Mouse (Mus musculus): Measurements from ENCODE around the gene Nab2. TPM values are rescaled to one million over a fixed set of nuclear protein-coding genes. Genes with fewer than 3 reads are reported as not detected.
A peak's percentile ranks its signal among the peaks of the same experiment; 100 is the strongest.

Nab2 gene
- 4.8 and 5.6 TPM in 2 replicates for total RNA-seq (2014; rRNA removed)
- polyA plus RNA-seq (2015; fragmentation: Nextera tagmentation; extraction: Ambion mirVana): 1.4 and 1.6 TPM in 2 replicates

- DNase-seq (ENCODE audit: low spot score): no peak
- H3K27me3 ChIP-seq (ENCODE audit: insufficient read depth, low read length): peaks cover 31% of the 10 kb centered on the region
- peak; percentile 20; the same call in 1 of the 2 replicates for ATAC-seq (ENCODE audit: low FRiP score)
Measured at GRCm38 (mm10) chr10:127668093-127669050, at the start of gene Nab2. Nab2 (minus strand) TSS chr10:127668568.

GRCm38 (mm10) chr10:127712736-127713135 is 44.4 kb upstream of the Nab2 start:
- no peak for ATAC-seq (ENCODE audit: low FRiP score)
- no peak for TF ChIP-seq CTCF (IDR thresholded peaks at IDR 0.05)
- WGBS: 91% methylated on average over 6 of the region's 6 CpGs

More at GRCm38 (mm10) chr10:127668093-127669050, at the start of gene Nab2:
- no peaks in the 10 kb centered on the region for H3K36me3 ChIP-seq (ENCODE audit: insufficient read depth, low read length)
- H3K4me3 ChIP-seq (ENCODE audit: low read depth, low read length): peak within 1 kb of the TSS; percentile 35
- no peaks in the 10 kb centered on the region for H3K9me3 ChIP-seq (ENCODE audit: low read length)
- H3K27ac ChIP-seq (ENCODE audit: low read depth, low read length): peak within 1 kb of the TSS; percentile 62; the same call in 1 of the 2 replicates
- peak within 1 kb of the TSS; percentile 95 for H3K4me2 ChIP-seq (ENCODE audit: low read depth, low read length, poor library complexity, severe bottlenecking)
- TF ChIP-seq CTCF (IDR thresholded peaks at IDR 0.05): peak; percentile 23
- peaks cover 8% of the 10 kb centered on the region; the same call in 1 of the 2 replicates for H3K4me1 ChIP-seq (ENCODE audit: insufficient read depth, low read length)
- 4% methylated on average over 37 of the region's 40 CpGs for WGBS
- peak within 1 kb of the TSS; percentile 30 for H3K9ac ChIP-seq (replicated peaks; ENCODE audit: low read length, poor library complexity, severe bottlenecking)

GRCm38 (mm10) chr10:127710331-127710730 is 42.0 kb upstream of the Nab2 start:
- no peak for TF ChIP-seq CTCF (IDR thresholded peaks at IDR 0.05)
- H3K27me3 ChIP-seq (ENCODE audit: insufficient read depth, low read length): no peaks in the 10 kb centered on the region
- H3K4me1 ChIP-seq (ENCODE audit: insufficient read depth, low read length): no peaks in the 10 kb centered on the region
- no peak for DNase-seq (ENCODE audit: low spot score)
- no peaks in the 10 kb centered on the region for H3K9me3 ChIP-seq (ENCODE audit: low read length)
- ATAC-seq (ENCODE audit: low FRiP score): no peak
- no peak overlapping the region for H3K27ac ChIP-seq (ENCODE audit: low read depth, low read length)
- H3K4me2 ChIP-seq (ENCODE audit: low read depth, low read length, poor library complexity, severe bottlenecking): no peak overlapping the region
- 89% methylated on average over 13 of the region's 13 CpGs for WGBS
- H3K9ac ChIP-seq (replicated peaks; ENCODE audit: low read length, poor library complexity, severe bottlenecking): no peak overlapping the region
- H3K36me3 ChIP-seq (ENCODE audit: insufficient read depth, low read length): no peaks in the 10 kb centered on the region
- no peak overlapping the region for H3K4me3 ChIP-seq (ENCODE audit: low read depth, low read length)

More at GRCm38 (mm10) chr10:127712736-127713135, 44.4 kb upstream of the Nab2 start:
- Histone ChIP-seq H3K36me3 (ENCODE audit: insufficient read depth, low read length) (no peaks in the 10 kb centered on the region), H3K27me3 (ENCODE audit: insufficient read depth, low read length) (no peaks in the 10 kb centered on the region), H3K9me3 (ENCODE audit: low read length) (no peaks in the 10 kb centered on the region), H3K4me1 (ENCODE audit: insufficient read depth, low read length) (no peaks in the 10 kb centered on the region), H3K4me3 (ENCODE audit: low read depth, low read length) (no peak overlapping the region), H3K9ac (replicated peaks; ENCODE audit: low read length, poor library complexity, severe bottlenecking) (no peak overlapping the region), H3K4me2 (ENCODE audit: low read depth, low read length, poor library complexity, severe bottlenecking) (no peak overlapping the region), H3K27ac (ENCODE audit: low read depth, low read length) (no peak overlapping the region)
- DNase-seq (ENCODE audit: low spot score): no peak

GRCm38 (mm10) chr10:127708850-127709370 is 40.5 kb upstream of the Nab2 start:
- Histone ChIP-seq H3K9me3 (ENCODE audit: low read length) (no peaks in the 10 kb centered on the region), H3K27ac (ENCODE audit: low read depth, low read length) (no peak overlapping the region), H3K9ac (replicated peaks; ENCODE audit: low read length, poor library complexity, severe bottlenecking) (no peak overlapping the region), H3K4me3 (ENCODE audit: low read depth, low read length) (no peak overlapping the region), H3K27me3 (ENCODE audit: insufficient read depth, low read length) (no peaks in the 10 kb centered on the region), H3K36me3 (ENCODE audit: insufficient read depth, low read length) (no peaks in the 10 kb centered on the region), H3K4me1 (ENCODE audit: insufficient read depth, low read length) (no peaks in the 10 kb centered on the region), H3K4me2 (ENCODE audit: low read depth, low read length, poor library complexity, severe bottlenecking) (no peak overlapping the region)
- ATAC-seq (ENCODE audit: low FRiP score) (no peak), DNase-seq (ENCODE audit: low spot score) (no peak)
- no peak for TF ChIP-seq CTCF (IDR thresholded peaks at IDR 0.05)
- WGBS: 75% methylated on average over 3 of the region's 3 CpGs

GRCm38 (mm10) chr10:127707721-127708120 is 39.4 kb upstream of the Nab2 start:
- no peak overlapping the region for H3K9ac ChIP-seq (replicated peaks; ENCODE audit: low read length, poor library complexity, severe bottlenecking)
- WGBS: 85% methylated on average over 7 of the region's 7 CpGs

GRCm38 (mm10) chr10:127705783-127706182 is 37.4 kb upstream of the Nab2 start:
- DNase-seq (ENCODE audit: low spot score): no peak
- WGBS: 92% methylated on average over 4 of the region's 4 CpGs
- Histone ChIP-seq H3K4me1 (ENCODE audit: insufficient read depth, low read length) (no peaks in the 10 kb centered on the region), H3K9me3 (ENCODE audit: low read length) (no peaks in the 10 kb centered on the region), H3K4me2 (ENCODE audit: low read depth, low read length, poor library complexity, severe bottlenecking) (no peak overlapping the region), H3K36me3 (ENCODE audit: insufficient read depth, low read length) (no peaks in the 10 kb centered on the region), H3K27me3 (ENCODE audit: insufficient read depth, low read length) (no peaks in the 10 kb centered on the region), H3K4me3 (ENCODE audit: low read depth, low read length) (no peak overlapping the region), H3K9ac (replicated peaks; ENCODE audit: low read length, poor library complexity, severe bottlenecking) (no peak overlapping the region), H3K27ac (ENCODE audit: low read depth, low read length) (no peak overlapping the region)
- no peak for ATAC-seq (ENCODE audit: low FRiP score)
- TF ChIP-seq CTCF (IDR thresholded peaks at IDR 0.05): no peak

More at GRCm38 (mm10) chr10:127707721-127708120, 39.4 kb upstream of the Nab2 start:
- Histone ChIP-seq H3K4me3 (ENCODE audit: low read depth, low read length) (no peak overlapping the region), H3K36me3 (ENCODE audit: insufficient read depth, low read length) (no peaks in the 10 kb centered on the region), H3K27me3 (ENCODE audit: insufficient read depth, low read length) (no peaks in the 10 kb centered on the region), H3K27ac (ENCODE audit: low read depth, low read length) (no peak overlapping the region), H3K4me1 (ENCODE audit: insufficient read depth, low read length) (no peaks in the 10 kb centered on the region), H3K9me3 (ENCODE audit: low read length) (no peaks in the 10 kb centered on the region), H3K4me2 (ENCODE audit: low read depth, low read length, poor library complexity, severe bottlenecking) (no peak overlapping the region)
- DNase-seq (ENCODE audit: low spot score): no peak
- TF ChIP-seq CTCF (IDR thresholded peaks at IDR 0.05): no peak
- ATAC-seq (ENCODE audit: low FRiP score): no peak
